Mouse (Mus musculus): ENCODE measurements around the gene Depdc1b. TPM values are rescaled to one million over a fixed set of nuclear protein-coding genes. Genes with fewer than 3 reads are reported as not detected.
A peak's percentile ranks its signal among the peaks of the same experiment; 100 is the strongest.

The Depdc1b gene
- total RNA-seq, 2 experiments from 2014 or later: 0.48 to 0.89 TPM

GRCm38 (mm10) chr13:108322466-108322865 lies 6.3 kb downstream of the Depdc1b start:
- no peak for TF ChIP-seq CTCF (IDR thresholded peaks at IDR 0.05)
- Histone ChIP-seq H3K27ac (no peak overlapping the region), H3K4me3 (no peak overlapping the region)
- no peak for DNase-seq (ENCODE audit: extremely low spot score in 1 of 2, low spot score in 2 of 2)
- intact Hi-C loops (cut with DNase I): loop anchor here (10.0 kb wide), 1 partner anchor 998 kb away; no protein-coding TSS in a partner anchor

DNA sequence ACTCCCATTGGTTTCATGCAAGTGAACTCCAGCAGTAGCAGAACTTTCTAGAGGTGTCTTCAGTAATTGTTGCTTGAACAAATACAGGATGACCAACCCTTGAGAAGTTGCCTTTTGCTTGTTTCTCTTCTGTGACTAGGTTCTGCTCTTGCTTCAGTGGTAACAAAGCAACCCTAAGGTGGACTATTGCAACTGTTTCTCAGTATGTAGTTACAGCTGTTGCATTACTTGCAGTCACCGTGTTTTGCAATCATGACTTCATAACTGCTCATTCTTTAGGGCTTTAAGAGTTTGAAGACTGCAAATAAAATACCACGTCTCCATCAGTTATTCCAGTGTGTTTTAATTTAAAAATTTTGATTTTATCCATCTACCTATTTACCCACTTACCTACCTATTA lies 7.2 kb downstream of the Depdc1b start:
- intact Hi-C loops (cut with DNase I): loop anchor here (10.0 kb wide), 1 partner anchor 999 kb away; no protein-coding TSS in a partner anchor
- no peak overlapping the region for H3K4me3 ChIP-seq
- DNase-seq (ENCODE audit: extremely low spot score in 1 of 2, low spot score in 2 of 2): no peak
- no peak for TF ChIP-seq CTCF (IDR thresholded peaks at IDR 0.05)
- no peak overlapping the region for H3K27ac ChIP-seq

GRCm38 (mm10) chr13:108323866-108324829 lies 8.0 kb downstream of the Depdc1b start:
- H3K27ac ChIP-seq: no peak overlapping the region
- intact Hi-C loops (cut with DNase I): loop anchor here (10.0 kb wide), 1 partner anchor 999 kb away; no protein-coding TSS in a partner anchor
- TF ChIP-seq CTCF (IDR thresholded peaks at IDR 0.05): no peak
- H3K4me3 ChIP-seq: no peak overlapping the region
- no peak for DNase-seq (ENCODE audit: extremely low spot score in 1 of 2, low spot score in 2 of 2)

- TF ChIP-seq CTCF (IDR thresholded peaks at IDR 0.05): no peak
- intact Hi-C loops (cut with DNase I): loop anchor here (10.0 kb wide), 1 partner anchor 1001 kb away; no protein-coding TSS in a partner anchor
- no peak for DNase-seq (ENCODE audit: extremely low spot score in 1 of 2, low spot score in 2 of 2)
- H3K4me3 ChIP-seq: no peak overlapping the region
- no peak overlapping the region for H3K27ac ChIP-seq
These were observed 9.7 kb downstream of the Depdc1b start for GRCm38 (mm10) chr13:108325871-108326270.

- no peak overlapping the region for H3K4me3 ChIP-seq
- no peak for TF ChIP-seq CTCF (IDR thresholded peaks at IDR 0.05)
- H3K27ac ChIP-seq: no peak overlapping the region
- no peak for DNase-seq (ENCODE audit: extremely low spot score in 1 of 2, low spot score in 2 of 2)
- intact Hi-C loops (cut with DNase I): loop anchor here (10.0 kb wide), 1 partner anchor 1002 kb away; no protein-coding TSS in a partner anchor
These were observed 10.2 kb downstream of the Depdc1b start for GRCm38 (mm10) chr13:108326351-108326750.

- H3K4me3 ChIP-seq: no peak overlapping the region
- intact Hi-C loops (cut with DNase I): loop anchor here (10.0 kb wide), 1 partner anchor 1002 kb away; no protein-coding TSS in a partner anchor
- no peak for DNase-seq (ENCODE audit: extremely low spot score in 1 of 2, low spot score in 2 of 2)
- H3K27ac ChIP-seq: no peak overlapping the region
- TF ChIP-seq CTCF (IDR thresholded peaks at IDR 0.05): no peak
These were observed 10.9 kb downstream of the Depdc1b start for GRCm38 (mm10) chr13:108327047-108327446.

DNA sequence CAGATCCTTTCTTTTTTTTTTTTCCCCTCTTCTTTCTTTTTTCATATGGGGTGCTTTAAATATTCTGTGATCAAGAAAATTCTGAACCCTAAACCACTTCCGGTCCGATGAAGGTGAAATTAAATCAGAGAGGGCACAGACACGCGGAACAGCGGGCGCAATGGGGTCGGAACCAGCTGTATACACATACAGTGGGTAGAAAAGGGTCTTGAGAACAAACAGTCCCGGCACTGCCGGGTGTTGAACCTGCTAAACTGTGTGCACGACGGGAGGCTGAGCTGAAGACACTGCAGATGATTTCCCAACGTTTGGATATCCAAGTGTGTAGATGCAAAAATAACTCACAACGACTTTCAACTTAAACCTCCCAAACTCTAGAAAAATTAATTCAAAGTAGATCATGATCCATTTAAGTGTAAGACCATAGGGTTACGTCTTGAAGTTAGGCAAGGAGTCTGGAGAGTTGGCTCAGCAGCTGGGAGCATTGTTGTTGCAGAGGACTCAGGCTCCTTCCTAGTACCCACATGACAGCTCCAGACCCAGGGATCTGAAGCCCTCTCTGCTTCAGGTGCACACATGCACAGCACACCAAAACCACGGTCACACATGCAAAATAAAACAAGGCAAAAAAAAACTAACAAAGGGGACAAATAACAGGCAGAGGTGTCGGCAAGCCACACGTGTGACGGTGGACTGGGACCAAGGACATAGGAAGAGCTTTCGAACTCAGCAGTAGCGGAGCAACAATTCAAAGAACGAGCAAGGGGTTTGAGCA lies 12.5 kb downstream of the Depdc1b start:
- Histone ChIP-seq H3K27ac (no peak overlapping the region), H3K4me3 (no peak overlapping the region)
- no peak for TF ChIP-seq CTCF (IDR thresholded peaks at IDR 0.05)
- DNase-seq (ENCODE audit: extremely low spot score in 1 of 2, low spot score in 2 of 2): no peak
- intact Hi-C loops (cut with DNase I): loop anchor here (1.0 to 10.0 kb wide), 2 partner anchors 137 to 1004 kb away; no protein-coding TSS in a partner anchor

DNA sequence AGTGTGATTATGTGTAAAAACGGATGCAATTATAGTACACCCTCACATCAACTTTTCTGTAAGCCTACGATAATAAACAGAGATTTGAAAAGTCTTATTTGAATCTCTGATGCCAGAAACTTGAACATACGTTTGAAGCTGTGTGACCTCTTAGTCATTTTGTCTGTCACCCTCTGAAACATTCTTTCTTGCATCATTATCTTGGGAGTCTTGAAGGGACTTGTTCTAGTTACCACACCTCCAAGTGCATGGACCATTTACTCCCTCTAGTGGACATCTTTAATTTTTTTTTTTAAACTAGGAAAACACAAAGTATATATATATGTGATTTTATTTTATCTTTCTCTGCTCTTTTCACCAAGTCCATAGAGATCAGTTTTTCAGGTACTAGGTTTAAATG lies 13.6 kb downstream of the Depdc1b start:
- Histone ChIP-seq H3K27ac (no peak overlapping the region), H3K4me3 (no peak overlapping the region)
- no peak for DNase-seq (ENCODE audit: extremely low spot score in 1 of 2, low spot score in 2 of 2)
- intact Hi-C loops (cut with DNase I): loop anchor here (1.0 to 10.0 kb wide), 2 partner anchors 138 to 1005 kb away; no protein-coding TSS in a partner anchor
- peak; percentile 74 for TF ChIP-seq CTCF (IDR thresholded peaks at IDR 0.05)

GRCm38 (mm10) chr13:108335257-108336003 lies 19.3 kb downstream of the Depdc1b start:
- no peak overlapping the region for H3K27ac ChIP-seq
- intact Hi-C loops (cut with DNase I): no loop called here
- TF ChIP-seq CTCF (IDR thresholded peaks at IDR 0.05): no peak
- DNase-seq (ENCODE audit: extremely low spot score in 1 of 2, low spot score in 2 of 2): no peak
- H3K4me3 ChIP-seq: no peak overlapping the region

- intact Hi-C loops (cut with DNase I): no loop called here
- no peak for TF ChIP-seq CTCF (IDR thresholded peaks at IDR 0.05)
These were observed 20.1 kb downstream of the Depdc1b start for GRCm38 (mm10) chr13:108336192-108336591.

GRCm38 (mm10) chr13:108337340-108337739 lies 21.2 kb downstream of the Depdc1b start:
- intact Hi-C loops (cut with DNase I): no loop called here
- Histone ChIP-seq H3K4me3 (no peak overlapping the region), H3K27ac (no peak overlapping the region)
- DNase-seq (ENCODE audit: extremely low spot score in 1 of 2, low spot score in 2 of 2): no peak
- no peak for TF ChIP-seq CTCF (IDR thresholded peaks at IDR 0.05)

More at GRCm38 (mm10) chr13:108336192-108336591, 20.1 kb downstream of the Depdc1b start:
- Histone ChIP-seq H3K27ac (no peak overlapping the region), H3K4me3 (no peak overlapping the region)
- DNase-seq (ENCODE audit: extremely low spot score in 1 of 2, low spot score in 2 of 2): no peak
